Mouse (Mus musculus): Measurements from ENCODE around the gene Gm26992. TPM values are rescaled to one million over a fixed set of nuclear protein-coding genes. Genes with fewer than 3 reads are reported as not detected.

Gene Gm26992
- total RNA-seq, 2 experiments from 2014 or later = not detected

- DNase-seq (ENCODE audit: low spot score in 2 of 2) = peak in 1 of 2 experiments; percentile 59
- intact Hi-C loops (cut with DNase I) = loop anchor here (5.0 kb wide), 2 partner anchors 366 to 456 kb away; no protein-coding TSS in a partner anchor
Measured at GRCm38 (mm10) chrX:103481243-103482096, 59.7 kb downstream of the Gm26992 start.

- intact Hi-C loops (cut with DNase I) = loop anchor here (5.0 kb wide), 2 partner anchors 365 to 455 kb away; no protein-coding TSS in a partner anchor
- DNase-seq (ENCODE audit: low spot score in 2 of 2) = no peak
Measured at GRCm38 (mm10) chrX:103482097-103482451, 60.3 kb downstream of the Gm26992 start.

GRCm38 (mm10) chrX:103483047-103483446, 61.2 kb downstream of the Gm26992 start:
- intact Hi-C loops (cut with DNase I) = loop anchor here (5.0 kb wide), 2 partner anchors 364 to 454 kb away; no protein-coding TSS in a partner anchor
- peak in 1 of 2 experiments; percentile 57 for DNase-seq (ENCODE audit: low spot score in 2 of 2)

GRCm38 (mm10) chrX:103484050-103484449, 62.2 kb downstream of the Gm26992 start:
- DNase-seq (ENCODE audit: low spot score in 2 of 2) = peak; percentile 37 to 63
- intact Hi-C loops (cut with DNase I) = loop anchor here (2.0 to 5.0 kb wide), 4 partner anchors 139 to 453 kb away; no protein-coding TSS in a partner anchor

GRCm38 (mm10) chrX:103490853-103491252, 69.0 kb downstream of the Gm26992 start:
- intact Hi-C loops (cut with DNase I) = loop anchor here (5.0 kb wide), 1 partner anchor 41 kb away; no protein-coding TSS in a partner anchor

GRCm38 (mm10) chrX:103492398-103493256, 70.8 kb downstream of the Gm26992 start:
- intact Hi-C loops (cut with DNase I) = loop anchor here (1.0 to 5.0 kb wide), 4 partner anchors 40 to 130 kb away; no protein-coding TSS in a partner anchor
- DNase-seq (ENCODE audit: low spot score in 2 of 2) = no peak

More at GRCm38 (mm10) chrX:103490853-103491252, 69.0 kb downstream of the Gm26992 start:
- no peak for DNase-seq (ENCODE audit: low spot score in 2 of 2)

GRCm38 (mm10) chrX:103493351-103494173, 71.8 kb downstream of the Gm26992 start:
- peak; percentile 75 to 77 for DNase-seq (ENCODE audit: low spot score in 2 of 2)
- intact Hi-C loops (cut with DNase I) = loop anchor here (1.0 to 5.0 kb wide), 4 partner anchors 39 to 129 kb away; no protein-coding TSS in a partner anchor

GRCm38 (mm10) chrX:103499374-103499773, 77.6 kb downstream of the Gm26992 start:
- intact Hi-C loops (cut with DNase I) = no loop called here
- no peak for DNase-seq (ENCODE audit: low spot score in 2 of 2)

- DNase-seq (ENCODE audit: low spot score in 2 of 2) = no peak
- intact Hi-C loops (cut with DNase I) = no loop called here
Measured at GRCm38 (mm10) chrX:103500137-103500536, 78.3 kb downstream of the Gm26992 start.

GRCm38 (mm10) chrX:103508218-103508617, 86.4 kb downstream of the Gm26992 start:
- DNase-seq (ENCODE audit: low spot score in 2 of 2) = no peak
- intact Hi-C loops (cut with DNase I) = no loop called here

- intact Hi-C loops (cut with DNase I) = no loop called here
- DNase-seq (ENCODE audit: low spot score in 2 of 2) = no peak
Measured at GRCm38 (mm10) chrX:103509168-103510019, 87.6 kb downstream of the Gm26992 start.

- intact Hi-C loops (cut with DNase I) = no loop called here
- DNase-seq (ENCODE audit: low spot score in 2 of 2) = no peak
Measured at GRCm38 (mm10) chrX:103514782-103515181, 93.0 kb downstream of the Gm26992 start.

GRCm38 (mm10) chrX:103515346-103515745, 93.5 kb downstream of the Gm26992 start:
- DNase-seq (ENCODE audit: low spot score in 2 of 2) = no peak
- intact Hi-C loops (cut with DNase I) = no loop called here

GRCm38 (mm10) chrX:103518798-103519197, 97.0 kb downstream of the Gm26992 start:
- intact Hi-C loops (cut with DNase I) = no loop called here
- DNase-seq (ENCODE audit: low spot score in 2 of 2) = no peak

- no peak for DNase-seq (ENCODE audit: low spot score in 2 of 2)
Measured at GRCm38 (mm10) chrX:103519547-103519946, 97.7 kb downstream of the Gm26992 start.

GRCm38 (mm10) chrX:103521221-103521716, 99.5 kb downstream of the Gm26992 start:
- intact Hi-C loops (cut with DNase I) = no loop called here
- no peak for DNase-seq (ENCODE audit: low spot score in 2 of 2)

More at GRCm38 (mm10) chrX:103519547-103519946, 97.7 kb downstream of the Gm26992 start:
- intact Hi-C loops (cut with DNase I) = no loop called here

- intact Hi-C loops (cut with DNase I) = no loop called here
- peak; percentile 63 to 82 for DNase-seq (ENCODE audit: low spot score in 2 of 2)
Measured at GRCm38 (mm10) chrX:103529185-103529584, 107.4 kb downstream of the Gm26992 start.
